Mouse (Mus musculus): ENCODE measurements around the gene Tmem129. TPM values are rescaled to one million over a fixed set of nuclear protein-coding genes. Genes with fewer than 3 reads are reported as not detected.
A peak's percentile ranks its signal among the peaks of the same experiment; 100 is the strongest.

Gene Tmem129
- polyA plus RNA-seq, 1 experiment, result not detected

- TF ChIP-seq POLR2A (IDR thresholded peaks at IDR 0.05; ENCODE audit: insufficient read depth, low read depth, low read length) (no peak), CTCF (IDR thresholded peaks at IDR 0.05; ENCODE audit: insufficient read depth, low read depth, low read length) (no peak)
- Histone ChIP-seq H3K27ac (ENCODE audit: insufficient read depth, low read depth, low read length) (no peak overlapping the region), H3K4me1 (ENCODE audit: control insufficient read depth, insufficient read depth, low read length) (no peaks in the 10 kb centered on the region), H3K4me3 (ENCODE audit: insufficient read depth, low read depth, low read length) (no peak overlapping the region)
- WGBS, result 93% methylated on average over 5 of the region's 5 CpGs
Observed at GRCm38 (mm10) chr5:33678244-33678643, 20.0 kb upstream of the Tmem129 start.

- H3K27ac ChIP-seq (ENCODE audit: insufficient read depth, low read depth, low read length), result no peak overlapping the region
- no peak overlapping the region for H3K4me3 ChIP-seq (ENCODE audit: insufficient read depth, low read depth, low read length)
- TF ChIP-seq POLR2A (IDR thresholded peaks at IDR 0.05; ENCODE audit: insufficient read depth, low read depth, low read length), result no peak
- TF ChIP-seq CTCF (IDR thresholded peaks at IDR 0.05; ENCODE audit: insufficient read depth, low read depth, low read length), result no peak
- H3K4me1 ChIP-seq (ENCODE audit: control insufficient read depth, insufficient read depth, low read length), result no peaks in the 10 kb centered on the region
- 0% methylated on average over 1 of the region's 1 CpGs for WGBS
Observed at GRCm38 (mm10) chr5:33675964-33676363, 17.7 kb upstream of the Tmem129 start.

- H3K4me3 ChIP-seq (ENCODE audit: insufficient read depth, low read depth, low read length), result no peak overlapping the region
- no peak overlapping the region for H3K27ac ChIP-seq (ENCODE audit: insufficient read depth, low read depth, low read length)
- TF ChIP-seq POLR2A (IDR thresholded peaks at IDR 0.05; ENCODE audit: insufficient read depth, low read depth, low read length), result no peak
- TF ChIP-seq CTCF (IDR thresholded peaks at IDR 0.05; ENCODE audit: insufficient read depth, low read depth, low read length), result no peak
- H3K4me1 ChIP-seq (ENCODE audit: control insufficient read depth, insufficient read depth, low read length), result no peaks in the 10 kb centered on the region
- 60% methylated on average over 3 of the region's 3 CpGs for WGBS
Observed at GRCm38 (mm10) chr5:33674439-33674838, 16.2 kb upstream of the Tmem129 start.

GRCm38 (mm10) chr5:33671659-33672058 lies 13.4 kb upstream of the Tmem129 start:
- TF ChIP-seq POLR2A (IDR thresholded peaks at IDR 0.05; ENCODE audit: insufficient read depth, low read depth, low read length) (no peak), CTCF (IDR thresholded peaks at IDR 0.05; ENCODE audit: insufficient read depth, low read depth, low read length) (no peak)
- WGBS, result 87% methylated on average over 5 of the region's 5 CpGs
- no peaks in the 10 kb centered on the region for H3K4me1 ChIP-seq (ENCODE audit: control insufficient read depth, insufficient read depth, low read length)
- no peak overlapping the region for H3K27ac ChIP-seq (ENCODE audit: insufficient read depth, low read depth, low read length)
- H3K4me3 ChIP-seq (ENCODE audit: insufficient read depth, low read depth, low read length), result no peak overlapping the region

GRCm38 (mm10) chr5:33668223-33668622 lies 10.0 kb upstream of the Tmem129 start:
- Histone ChIP-seq H3K27ac (ENCODE audit: insufficient read depth, low read depth, low read length) (no peak overlapping the region), H3K4me3 (ENCODE audit: insufficient read depth, low read depth, low read length) (no peak overlapping the region), H3K4me1 (ENCODE audit: control insufficient read depth, insufficient read depth, low read length) (no peaks in the 10 kb centered on the region)
- TF ChIP-seq POLR2A (IDR thresholded peaks at IDR 0.05; ENCODE audit: insufficient read depth, low read depth, low read length) (no peak), CTCF (IDR thresholded peaks at IDR 0.05; ENCODE audit: insufficient read depth, low read depth, low read length) (no peak)

- WGBS, result under 1% methylated on average over 26 of the region's 26 CpGs
- H3K4me1 ChIP-seq (ENCODE audit: control insufficient read depth, insufficient read depth, low read length), result peaks cover 16% of the 10 kb centered on the region
- no peak overlapping the region for H3K27ac ChIP-seq (ENCODE audit: insufficient read depth, low read depth, low read length)
- TF ChIP-seq CTCF (IDR thresholded peaks at IDR 0.05; ENCODE audit: insufficient read depth, low read depth, low read length) (no peak), POLR2A (IDR thresholded peaks at IDR 0.05; ENCODE audit: insufficient read depth, low read depth, low read length) (no peak)
- H3K4me3 ChIP-seq (ENCODE audit: insufficient read depth, low read depth, low read length), result peak overlapping the region; percentile 50
Observed at GRCm38 (mm10) chr5:33658664-33659050, 441 bp upstream of the Tmem129 start.

GRCm38 (mm10) chr5:33657251-33657786 lies 897 bp downstream of the Tmem129 start:
- TF ChIP-seq CTCF (IDR thresholded peaks at IDR 0.05; ENCODE audit: insufficient read depth, low read depth, low read length) (no peak), POLR2A (IDR thresholded peaks at IDR 0.05; ENCODE audit: insufficient read depth, low read depth, low read length) (peak; percentile 10; the same call in 1 of the 2 replicates)
- peak overlapping the region; percentile 24 for H3K27ac ChIP-seq (ENCODE audit: insufficient read depth, low read depth, low read length)
- H3K4me1 ChIP-seq (ENCODE audit: control insufficient read depth, insufficient read depth, low read length), result peaks cover 18% of the 10 kb centered on the region
- H3K4me3 ChIP-seq (ENCODE audit: insufficient read depth, low read depth, low read length), result peak overlapping the region; percentile 61
- whole genome bisulfite sequencing, result under 1% methylated on average over 32 of the region's 32 CpGs

- peak overlapping the region; percentile 61 for H3K4me3 ChIP-seq (ENCODE audit: insufficient read depth, low read depth, low read length)
- WGBS, result 33% methylated on average over 1 of the region's 1 CpGs
- peaks cover 18% of the 10 kb centered on the region for H3K4me1 ChIP-seq (ENCODE audit: control insufficient read depth, insufficient read depth, low read length)
- H3K27ac ChIP-seq (ENCODE audit: insufficient read depth, low read depth, low read length), result no peak overlapping the region
- no peak for TF ChIP-seq CTCF (IDR thresholded peaks at IDR 0.05; ENCODE audit: insufficient read depth, low read depth, low read length)
- TF ChIP-seq POLR2A (IDR thresholded peaks at IDR 0.05; ENCODE audit: insufficient read depth, low read depth, low read length), result no peak
Observed at GRCm38 (mm10) chr5:33656739-33657138, 1.5 kb downstream of the Tmem129 start.

GRCm38 (mm10) chr5:33655251-33655840 lies 2.9 kb downstream of the Tmem129 start:
- no peak overlapping the region for H3K27ac ChIP-seq (ENCODE audit: insufficient read depth, low read depth, low read length)
- H3K4me1 ChIP-seq (ENCODE audit: control insufficient read depth, insufficient read depth, low read length), result peaks cover 18% of the 10 kb centered on the region
- WGBS, result 92% methylated on average over 10 of the region's 10 CpGs
- H3K4me3 ChIP-seq (ENCODE audit: insufficient read depth, low read depth, low read length), result no peak overlapping the region
- TF ChIP-seq POLR2A (IDR thresholded peaks at IDR 0.05; ENCODE audit: insufficient read depth, low read depth, low read length) (no peak), CTCF (IDR thresholded peaks at IDR 0.05; ENCODE audit: insufficient read depth, low read depth, low read length) (no peak)

Data from olfactory bulb, adult 2 months (tissue).